Mouse (Mus musculus): ENCODE data around the gene Hoxa5. TPM values are rescaled to one million over a fixed set of nuclear protein-coding genes. Genes with fewer than 3 reads are reported as not detected.

Gene Hoxa5
- total and polyA plus RNA-seq, 3 experiments: 0.83 to 4.1 (median 1.5) TPM

- peak within 1 kb of the TSS in 2 of 3 experiments; percentile 53 to 57 for H3K4me3 ChIP-seq (replicated peaks in 1 of 3; ENCODE audit: low read depth in 2 of 3, low read length in 2 of 3, poor library complexity in 1 of 3)
- peak; percentile 49 for TF ChIP-seq POLR2A (IDR thresholded peaks at IDR 0.05; ENCODE audit: low read depth, low read length)
- TF ChIP-seq POLR2AphosphoS2 (IDR thresholded peaks at IDR 0.05; ENCODE audit: low read depth, low read length): no peak
- no peak for TF ChIP-seq MAZ (IDR thresholded peaks at IDR 0.05; ENCODE audit: low read depth, low read length)
- peak; percentile 37; the same call in 1 of the 2 replicates for TF ChIP-seq ZNF384 (IDR thresholded peaks at IDR 0.05; ENCODE audit: low read depth, low read length)
- TF ChIP-seq MEF2A (IDR thresholded peaks at IDR 0.05; ENCODE audit: borderline replicate concordance, low read depth, low read length): no peak
- peaks cover 0 to 4% of the 10 kb centered on the region in 2 experiments for H3K36me3 ChIP-seq (replicated peaks in 1 of 2; ENCODE audit: control insufficient read depth in 1 of 2, insufficient read depth in 1 of 2, low read length in 1 of 2)
- H3K9me3 ChIP-seq (replicated peaks; ENCODE audit: low read length): peaks cover 32% of the 10 kb centered on the region
- dilution Hi-C loops (cut with MboI; ENCODE audit: extremely low pct_ligation_motif_present, extremely low pct_unique_long_range_greater_than_20kb, low sequenced_read_pairs): no loop called here
- peak within 1 kb of the TSS; percentile 59 for H3K4me2 ChIP-seq (ENCODE audit: insufficient read depth, low read depth, poor library complexity, severe bottlenecking)
- no peak for DNase-seq (ENCODE audit: extremely low read depth)
- H3K4me1 ChIP-seq (ENCODE audit: control insufficient read depth in 1 of 2, insufficient read depth in 2 of 2): peaks cover 4 to 17% of the 10 kb centered on the region in 2 experiments; a peak in 2 of 4 replicates
- H3K79me2 ChIP-seq (replicated peaks; ENCODE audit: control insufficient read depth, extremely low read depth, insufficient read depth, poor library complexity, severe bottlenecking): no peaks in the 10 kb centered on the region
- H3K27ac ChIP-seq (ENCODE audit: insufficient read depth, low read depth): peak within 1 kb of the TSS; percentile 75
- peak within 1 kb of the TSS; percentile 41 for H3K9ac ChIP-seq (ENCODE audit: insufficient read depth, low read depth)
- in situ Hi-C loops (cut with MboI; ENCODE audit: low pct_ligation_motif_present, low pct_unique_long_range_greater_than_20kb, low sequenced_read_pairs): loop anchor here (10.0 to 25.0 kb wide), 2 partner anchors 201 to 349 kb away; partner anchors contain the start of gene Skap2
- H3K27me3 ChIP-seq (replicated peaks): peaks cover 2% of the 10 kb centered on the region
Measured at GRCm38 (mm10) chr6:52213119-52213986, 9.0 kb upstream of the Hoxa5 start, which contains the start of the genes Hoxa3 and Gm28308. Gene Hoxa3, minus strand, starts transcription at chr6:52213336. Gene Gm28308, minus strand, starts transcription at chr6:52213339.

- peak overlapping the region; percentile 41 for H3K9ac ChIP-seq (ENCODE audit: insufficient read depth, low read depth)
- in situ Hi-C loops (cut with MboI; ENCODE audit: low pct_ligation_motif_present, low pct_unique_long_range_greater_than_20kb, low sequenced_read_pairs) (loop anchor here (10.0 to 25.0 kb wide), 2 partner anchors 200 to 348 kb away; partner anchors contain the start of gene Skap2), dilution Hi-C loops (cut with MboI; ENCODE audit: extremely low pct_ligation_motif_present, extremely low pct_unique_long_range_greater_than_20kb, low sequenced_read_pairs) (no loop called here)
- H3K27me3 ChIP-seq (replicated peaks): peaks cover 2% of the 10 kb centered on the region
- peak overlapping the region; percentile 75 for H3K27ac ChIP-seq (ENCODE audit: insufficient read depth, low read depth)
- peak overlapping the region; percentile 59; the same call in 1 of the 2 replicates for H3K4me2 ChIP-seq (ENCODE audit: insufficient read depth, low read depth, poor library complexity, severe bottlenecking)
- H3K79me2 ChIP-seq (replicated peaks; ENCODE audit: control insufficient read depth, extremely low read depth, insufficient read depth, poor library complexity, severe bottlenecking): no peaks in the 10 kb centered on the region
- peaks cover 28% of the 10 kb centered on the region for H3K9me3 ChIP-seq (replicated peaks; ENCODE audit: low read length)
- DNase-seq (ENCODE audit: extremely low read depth): no peak
- H3K4me1 ChIP-seq (ENCODE audit: control insufficient read depth in 1 of 2, insufficient read depth in 2 of 2): peaks cover 4 to 17% of the 10 kb centered on the region in 2 experiments; a peak in 2 of 4 replicates
- H3K4me3 ChIP-seq (replicated peaks in 1 of 3; ENCODE audit: low read depth in 2 of 3, low read length in 2 of 3, poor library complexity in 1 of 3): peak overlapping the region in 2 of 3 experiments; percentile 53 to 57
- TF ChIP-seq RCOR1 (conservative IDR thresholded peaks at IDR 0.05; ENCODE audit: low read depth, low read length): no peak
- TF ChIP-seq PAX5 (IDR thresholded peaks at IDR 0.05; ENCODE audit: low read length): no peak
- TF ChIP-seq IRF4 (IDR thresholded peaks at IDR 0.05; ENCODE audit: low read depth, low read length): 0 out of 2 replicates have a peak, but pooled peaks have one; percentile 21
- no peak for TF ChIP-seq KAT2A (IDR thresholded peaks at IDR 0.05; ENCODE audit: insufficient replicate concordance, low read length)
- no peak for TF ChIP-seq TCF12 (IDR thresholded peaks at IDR 0.05; ENCODE audit: low read depth, low read length)
- peak; percentile 28; the same call in 1 of the 2 replicates for TF ChIP-seq ZMIZ1 (IDR thresholded peaks at IDR 0.05; ENCODE audit: low read depth, low read length)
- TF ChIP-seq UBTF (IDR thresholded peaks at IDR 0.05; ENCODE audit: low read depth, low read length): 0 out of 2 replicates have a peak, but pooled peaks have one; percentile 39
- TF ChIP-seq BHLHE40 (IDR thresholded peaks at IDR 0.05; ENCODE audit: low read depth, low read length): 0 out of 2 replicates have a peak, but pooled peaks have one; percentile 13
- TF ChIP-seq ETS1 (conservative IDR thresholded peaks at IDR 0.05; ENCODE audit: low read depth, low read length): no peak
- TF ChIP-seq HCFC1 (IDR thresholded peaks at IDR 0.05; ENCODE audit: low read depth, low read length): no peak
- no peak for TF ChIP-seq EP300 (IDR thresholded peaks at IDR 0.05; ENCODE audit: low read length)
- H3K36me3 ChIP-seq (replicated peaks in 1 of 2; ENCODE audit: control insufficient read depth in 1 of 2, insufficient read depth in 1 of 2, low read length in 1 of 2): peaks cover 0 to 6% of the 10 kb centered on the region in 2 experiments
Measured at GRCm38 (mm10) chr6:52212556-52213118, 8.2 kb upstream of the Hoxa5 start.
